Mouse (Mus musculus) heart, embryonic 10.5 days (tissue): Measurements from ENCODE around the gene Olfr1396. TPM values are rescaled to one million over a fixed set of nuclear protein-coding genes. Genes with fewer than 3 reads are reported as not detected.
"Not testable (repeated sequence)": the region's sequence is repeated elsewhere in the genome, so short reads cannot be mapped to it uniquely, and the experiment has no call there.

Source experiments
- DNase-seq: peaks from one replicate; pipeline ENCODE4 v3.0.0-alpha.2; 2017; ENCODE audit warnings: low spot score
- H3K27ac ChIP-seq: fragments of 300-500 bp; sonication (generic); 2 replicates; pipeline ENCODE4 v1.5.1; 2016; ENCODE audit warnings: mild to moderate bottlenecking
- H3K27me3 ChIP-seq: fragments of 300-500 bp; sonication (generic); 2 replicates; pipeline ENCODE4 v1.6.1; 2016; ENCODE audit warnings: mild to moderate bottlenecking; ENCODE audit not compliant: poor library complexity, insufficient read depth, severe bottlenecking
- H3K36me3 ChIP-seq: fragments of 300-500 bp; sonication (generic); 2 replicates; pipeline ENCODE4 v1.6.1; 2016; ENCODE audit warnings: mild to moderate bottlenecking, moderate library complexity
- H3K4me1 ChIP-seq: fragments of 300-500 bp; sonication (generic); 2 replicates; pipeline ENCODE4 v1.6.1; 2016; ENCODE audit warnings: mild to moderate bottlenecking
- H3K4me3 ChIP-seq: fragments of 300-500 bp; sonication (generic); 2 replicates; pipeline ENCODE4 v1.5.1; 2016; ENCODE audit warnings: mild to moderate bottlenecking, moderate library complexity
- H3K9me3 ChIP-seq: fragments of 300-500 bp; sonication (generic); 2 replicates; pipeline ENCODE4 v1.6.1; 2016; ENCODE audit warnings: mild to moderate bottlenecking, moderate library complexity
- WGBS: fragments of 180-500 bp; shearing (Covaris S2); methylation state at CpG from one replicate; pipeline ENCODE4 v1.1.7; 2016; 5-methylcytosine and 5-hydroxymethylcytosine counted together
- polyA plus RNA-seq: library from polyadenylated mRNA; unstranded; fragments of >200 nt; fragmentation: Nextera tagmentation; extraction: Ambion mirVana; gene quantifications from 2 replicates; pipeline ENCODE4 v1.2.1, GENCODE M21; 2016

Gene Olfr1396
- polyA plus RNA-seq, 1 experiment from 2014 or later = not detected

GRCm38 (mm10) chr11:49086858-49087361 lies 27.8 kb downstream of the Olfr1396 start:
- no peak for DNase-seq
- 80% methylated on average over 6 of the region's 6 CpGs for WGBS

GRCm38 (mm10) chr11:49084875-49085274 lies 29.8 kb downstream of the Olfr1396 start:
- H3K4me1 ChIP-seq = peaks cover 8% of the 10 kb centered on the region

More at GRCm38 (mm10) chr11:49086858-49087361, 27.8 kb downstream of the Olfr1396 start:
- H3K36me3 ChIP-seq = no peaks in the 10 kb centered on the region
- no peaks in the 10 kb centered on the region for H3K27me3 ChIP-seq
- H3K9me3 ChIP-seq = no peaks in the 10 kb centered on the region
- H3K4me3 ChIP-seq = no peak overlapping the region
- H3K27ac ChIP-seq = no peak overlapping the region
- H3K4me1 ChIP-seq = peaks cover 8% of the 10 kb centered on the region

GRCm38 (mm10) chr11:49084385-49084784 lies 30.3 kb downstream of the Olfr1396 start:
- WGBS = 73% methylated on average over 1 of the region's 1 CpGs
- Histone ChIP-seq H3K9me3 (no peaks in the 10 kb centered on the region), H3K27me3 (no peaks in the 10 kb centered on the region), H3K4me3 (no peak overlapping the region), H3K4me1 (peaks cover 8% of the 10 kb centered on the region), H3K27ac (no peak overlapping the region), H3K36me3 (no peaks in the 10 kb centered on the region)
- no peak for DNase-seq

More at GRCm38 (mm10) chr11:49084875-49085274, 29.8 kb downstream of the Olfr1396 start:
- Histone ChIP-seq H3K27ac (no peak overlapping the region), H3K9me3 (no peaks in the 10 kb centered on the region), H3K27me3 (no peaks in the 10 kb centered on the region), H3K36me3 (no peaks in the 10 kb centered on the region), H3K4me3 (no peak overlapping the region)
- no peak for DNase-seq
- 29% methylated on average over 3 of the region's 3 CpGs for WGBS

- no peaks in the 10 kb centered on the region for H3K9me3 ChIP-seq
- H3K4me1 ChIP-seq = peaks cover 8% of the 10 kb centered on the region
- H3K27me3 ChIP-seq = no peaks in the 10 kb centered on the region
- DNase-seq = no peak
- WGBS = 79% methylated on average over 3 of the region's 3 CpGs
- H3K27ac ChIP-seq = no peak overlapping the region
- H3K4me3 ChIP-seq = no peak overlapping the region
- H3K36me3 ChIP-seq = no peaks in the 10 kb centered on the region
Observed at GRCm38 (mm10) chr11:49083808-49084207, 30.9 kb downstream of the Olfr1396 start.

GRCm38 (mm10) chr11:49083146-49083545 lies 31.5 kb downstream of the Olfr1396 start:
- Histone ChIP-seq H3K9me3 (no peaks in the 10 kb centered on the region), H3K4me3 (no peak overlapping the region), H3K36me3 (no peaks in the 10 kb centered on the region), H3K27ac (no peak overlapping the region), H3K4me1 (peaks cover 4% of the 10 kb centered on the region), H3K27me3 (no peaks in the 10 kb centered on the region)
- no peak for DNase-seq
- WGBS = 80% methylated on average over 1 of the region's 1 CpGs

GRCm38 (mm10) chr11:49081886-49082285 lies 32.8 kb downstream of the Olfr1396 start:
- DNase-seq = no peak
- H3K27ac ChIP-seq = no peak overlapping the region
- H3K27me3 ChIP-seq = no peaks in the 10 kb centered on the region
- no peaks in the 10 kb centered on the region for H3K4me1 ChIP-seq
- WGBS = 71% methylated on average over 3 of the region's 3 CpGs
- no peaks in the 10 kb centered on the region for H3K9me3 ChIP-seq
- no peak overlapping the region for H3K4me3 ChIP-seq
- H3K36me3 ChIP-seq = no peaks in the 10 kb centered on the region

GRCm38 (mm10) chr11:49081356-49081755 lies 33.3 kb downstream of the Olfr1396 start:
- no peak for DNase-seq
- H3K27me3 ChIP-seq = no peaks in the 10 kb centered on the region
- no peaks in the 10 kb centered on the region for H3K4me1 ChIP-seq
- H3K9me3 ChIP-seq = no peaks in the 10 kb centered on the region
- no peak overlapping the region for H3K27ac ChIP-seq
- 82% methylated on average over 4 of the region's 4 CpGs for WGBS
- H3K4me3 ChIP-seq = no peak overlapping the region
- H3K36me3 ChIP-seq = no peaks in the 10 kb centered on the region

- H3K4me1 ChIP-seq = no peaks in the 10 kb centered on the region
- no peaks in the 10 kb centered on the region for H3K36me3 ChIP-seq
- H3K4me3 ChIP-seq = no peak overlapping the region
- no peaks in the 10 kb centered on the region for H3K27me3 ChIP-seq
- 82% methylated on average over 1 of the region's 1 CpGs for WGBS
- no peaks in the 10 kb centered on the region for H3K9me3 ChIP-seq
- DNase-seq = no peak
- H3K27ac ChIP-seq = no peak overlapping the region
Observed at GRCm38 (mm10) chr11:49080636-49081035, 34.0 kb downstream of the Olfr1396 start.

- WGBS = 86% methylated on average over 3 of the region's 3 CpGs
- DNase-seq = no peak
- no peak overlapping the region for H3K27ac ChIP-seq
- no peaks in the 10 kb centered on the region for H3K4me1 ChIP-seq
- H3K9me3 ChIP-seq = no peaks in the 10 kb centered on the region
- no peaks in the 10 kb centered on the region for H3K27me3 ChIP-seq
- H3K36me3 ChIP-seq = no peaks in the 10 kb centered on the region
- no peak overlapping the region for H3K4me3 ChIP-seq
Observed at GRCm38 (mm10) chr11:49078719-49079118, 36.0 kb downstream of the Olfr1396 start.

- 75% methylated on average over 1 of the region's 1 CpGs for WGBS
- H3K4me1 ChIP-seq = no peaks in the 10 kb centered on the region
- H3K4me3 ChIP-seq = no peak overlapping the region
- no peaks in the 10 kb centered on the region for H3K36me3 ChIP-seq
- H3K27ac ChIP-seq = no peak overlapping the region
- no peaks in the 10 kb centered on the region for H3K9me3 ChIP-seq
- no peaks in the 10 kb centered on the region for H3K27me3 ChIP-seq
- no peak for DNase-seq
Observed at GRCm38 (mm10) chr11:49077012-49077411, 37.7 kb downstream of the Olfr1396 start.

- H3K36me3 ChIP-seq, DNase-seq, H3K4me1 ChIP-seq, H3K9me3 ChIP-seq, H3K27ac ChIP-seq, H3K4me3 ChIP-seq, H3K27me3 ChIP-seq: not testable (repeated sequence)
- WGBS = 72% methylated on average over 6 of the region's 6 CpGs
Observed at GRCm38 (mm10) chr11:49076001-49076757, 38.5 kb downstream of the Olfr1396 start, which contains the start of gene Ifi47. Ifi47 (plus strand) TSS chr11:49076587.

- Histone ChIP-seq H3K36me3 (no peaks in the 10 kb centered on the region), H3K9me3 (no peaks in the 10 kb centered on the region), H3K4me3 (no peak overlapping the region), H3K27ac (no peak overlapping the region), H3K27me3 (no peaks in the 10 kb centered on the region), H3K4me1 (no peaks in the 10 kb centered on the region)
- no peak for DNase-seq
- WGBS = 67% methylated on average over 1 of the region's 1 CpGs
Observed at GRCm38 (mm10) chr11:49068358-49068757, 46.3 kb downstream of the Olfr1396 start.

GRCm38 (mm10) chr11:49063713-49064469 lies 50.8 kb downstream of the Olfr1396 start, which contains the start of gene Tgtp2:
Tgtp2 (minus strand) TSS chr11:49064206.
- not testable (repeated sequence) for H3K4me3 ChIP-seq, H3K27ac ChIP-seq, H3K9me3 ChIP-seq, DNase-seq, H3K4me1 ChIP-seq, H3K27me3 ChIP-seq, H3K36me3 ChIP-seq
- WGBS = 72% methylated on average over 5 of the region's 5 CpGs
